ENCODE assay signal across 8 mouse cellular contexts in genomic region chr1:75458789-75459684, GRCm38 (mm10). TPM values are rescaled to one million over a fixed set of nuclear protein-coding genes. Genes with fewer than 3 reads are reported as not detected.
A peak's percentile ranks its signal among the peaks of the same experiment; 100 is the strongest.
DNase-seq lines count a peak whose midpoint lies in the region; ATAC-seq lines count a peak whose summit lies in the region.

No protein-coding gene starts in this region.

- peaks cover 90% of the 10 kb centered on the region for H3K27me3 ChIP-seq in embryonic facial prominence, embryonic 10.5 days (replicated peaks; ENCODE audit: low read depth, poor library complexity, severe bottlenecking)
- H3K27me3 ChIP-seq in heart, embryonic 16.5 days (ENCODE audit: control insufficient read depth, insufficient read depth, low read length), result peaks cover 33% of the 10 kb centered on the region
- H3K27me3 ChIP-seq in limb, embryonic 11.5 days (ENCODE audit: control insufficient read depth, insufficient read depth, low read length), result peaks cover 9% of the 10 kb centered on the region

- peaks cover 62% of the 10 kb centered on the region for H3K4me1 ChIP-seq in embryonic facial prominence, embryonic 10.5 days
- H3K4me1 ChIP-seq in heart, embryonic 16.5 days (ENCODE audit: control insufficient read depth, insufficient read depth, low read length), result peaks cover 15% of the 10 kb centered on the region
- peaks cover 37% of the 10 kb centered on the region for H3K4me1 ChIP-seq in limb, embryonic 11.5 days (ENCODE audit: control insufficient read depth, insufficient read depth, low read length)

- no peaks in the 10 kb centered on the region for H3K36me3 ChIP-seq in embryonic facial prominence, embryonic 10.5 days (replicated peaks)
- no peaks in the 10 kb centered on the region for H3K36me3 ChIP-seq in heart, embryonic 16.5 days (ENCODE audit: control insufficient read depth, insufficient read depth)
- H3K36me3 ChIP-seq in limb, embryonic 11.5 days (ENCODE audit: control insufficient read depth, insufficient read depth, low read length), result no peaks in the 10 kb centered on the region

- no peaks in the 10 kb centered on the region for H3K9me3 ChIP-seq in embryonic facial prominence, embryonic 10.5 days
- H3K9me3 ChIP-seq in heart, embryonic 16.5 days (replicated peaks; ENCODE audit: control insufficient read depth, low read length), result no peaks in the 10 kb centered on the region
- H3K9me3 ChIP-seq in limb, embryonic 11.5 days (ENCODE audit: control insufficient read depth, low read length), result no peaks in the 10 kb centered on the region

- DNase-seq in layer of hippocampus, adult 18-20 months (ENCODE audit: low spot score in 2 of 2), result peak; percentile 50 to 67
- DNase-seq in layer of hippocampus, adult 11-12 months (ENCODE audit: low spot score), result no peak
- DNase-seq in embryonic facial prominence, embryonic 10.5 days (ENCODE audit: low spot score), result no peak
- DNase-seq in limb, embryonic 11.5 days (ENCODE audit: low spot score), result no peak
- DNase-seq in right cerebral cortex, postnatal 10 days (ENCODE audit: low spot score in 2 of 2), result peak; percentile 78 to 81
- DNase-seq in thymus, postnatal 0 days (ENCODE audit: low spot score), result no peak
- no peak for DNase-seq in urinary bladder, postnatal 36 days (ENCODE audit: low spot score in 2 of 2)

- ATAC-seq in heart, embryonic 16.5 days (replicated peaks; ENCODE audit: extremely low read depth, insufficient read depth, low FRiP score), result no peak
- no peak for ATAC-seq in limb, embryonic 11.5 days (ENCODE audit: insufficient number of reproducible peaks, low FRiP score, low TSS enrichment, low read depth)

- H3K4me2 ChIP-seq in heart, embryonic 16.5 days (ENCODE audit: low read depth, low read length), result peak overlapping the region; percentile 70
- peak overlapping the region; percentile 63 for H3K4me2 ChIP-seq in limb, embryonic 11.5 days (ENCODE audit: low read depth, severe bottlenecking)

- 17% methylated on average over 23 of the region's 23 CpGs for WGBS in embryonic facial prominence, embryonic 10.5 days
- WGBS in heart, embryonic 16.5 days, result 14% methylated on average over 23 of the region's 23 CpGs
- WGBS in limb, embryonic 11.5 days, result 11% methylated on average over 23 of the region's 23 CpGs

- peak overlapping the region; percentile 71 for H3K9ac ChIP-seq in heart, embryonic 16.5 days (ENCODE audit: low read length)
- H3K9ac ChIP-seq in limb, embryonic 11.5 days (ENCODE audit: low read length), result peak overlapping the region; percentile 43

- H3K27ac ChIP-seq in embryonic facial prominence, embryonic 10.5 days (replicated peaks), result peak overlapping the region; percentile 86
- peak overlapping the region; percentile 39; the same call in 1 of the 2 replicates for H3K27ac ChIP-seq in heart, embryonic 16.5 days (ENCODE audit: low read length)
- no peak overlapping the region for H3K27ac ChIP-seq in limb, embryonic 11.5 days (replicated peaks; ENCODE audit: low read depth, low read length)

- H3K4me3 ChIP-seq in embryonic facial prominence, embryonic 10.5 days, result peak overlapping the region; percentile 51
- peak overlapping the region; percentile 48 for H3K4me3 ChIP-seq in heart, embryonic 16.5 days (ENCODE audit: low read length)
- peak overlapping the region; percentile 25 for H3K4me3 ChIP-seq in limb, embryonic 11.5 days (ENCODE audit: low read depth, low read length)

RNA-seq across cellular contexts. Expression of gene Asic4, which starts 8.8 kb away (rescaled TPM):
- 1 to 10 TPM; 7.3 to 8.1 TPM for total RNA-seq in layer of hippocampus, adult 18-20 months (2021)
- polyA plus RNA-seq in embryonic facial prominence, embryonic 10.5 days (2016; fragmentation: Nextera tagmentation; extraction: Ambion mirVana), result 2.1 and 2.4 TPM in 2 replicates
- 0.08 and 0.27 TPM in 2 replicates for polyA plus RNA-seq in heart, embryonic 16.5 days (2015; fragmentation: Nextera tagmentation; extraction: Ambion mirVana)
- 0.07 and 0.13 TPM in 2 replicates for polyA plus RNA-seq in limb, embryonic 11.5 days (2014; fragmentation: Nextera tagmentation; extraction: Ambion mirVana)
- polyA plus RNA-seq in thymus, postnatal 0 days (2015; fragmentation: Nextera tagmentation; extraction: Ambion mirVana), result not detected in 2 replicates

RNA-seq across cellular contexts. Expression of gene Chpf, which starts 20.1 kb away (rescaled TPM):
- total RNA-seq in layer of hippocampus, adult 18-20 months (2021), result 10 to 100 TPM; 90.3 to 91.5 TPM
- polyA plus RNA-seq in embryonic facial prominence, embryonic 10.5 days (2016; fragmentation: Nextera tagmentation; extraction: Ambion mirVana), result 25.3 and 27.0 TPM in 2 replicates
- 23.9 and 27.0 TPM in 2 replicates for polyA plus RNA-seq in heart, embryonic 16.5 days (2015; fragmentation: Nextera tagmentation; extraction: Ambion mirVana)
- polyA plus RNA-seq in limb, embryonic 11.5 days (2014; fragmentation: Nextera tagmentation; extraction: Ambion mirVana), result 14.2 and 16.1 TPM in 2 replicates
- 10.7 and 11.4 TPM in 2 replicates for polyA plus RNA-seq in thymus, postnatal 0 days (2015; fragmentation: Nextera tagmentation; extraction: Ambion mirVana)

RNA-seq across cellular contexts. Expression of gene Tmem198, which starts 20.3 kb away (rescaled TPM):
- 10 to 100 TPM; 68.6 to 70.6 TPM for total RNA-seq in layer of hippocampus, adult 18-20 months (2021)
- polyA plus RNA-seq in embryonic facial prominence, embryonic 10.5 days (2016; fragmentation: Nextera tagmentation; extraction: Ambion mirVana), result 3.3 and 3.5 TPM in 2 replicates
- polyA plus RNA-seq in heart, embryonic 16.5 days (2015; fragmentation: Nextera tagmentation; extraction: Ambion mirVana), result 0.60 and 0.69 TPM in 2 replicates
- 0.17 and 0.18 TPM in 2 replicates for polyA plus RNA-seq in limb, embryonic 11.5 days (2014; fragmentation: Nextera tagmentation; extraction: Ambion mirVana)
- 0.30 and 0.39 TPM in 2 replicates for polyA plus RNA-seq in thymus, postnatal 0 days (2015; fragmentation: Nextera tagmentation; extraction: Ambion mirVana)

RNA-seq across cellular contexts. Expression of gene Gmppa, which starts 23.3 kb away (rescaled TPM):
- total RNA-seq in layer of hippocampus, adult 18-20 months (2021), result 10 to 100 TPM; 66.4 to 69.1 TPM
- polyA plus RNA-seq in embryonic facial prominence, embryonic 10.5 days (2016; fragmentation: Nextera tagmentation; extraction: Ambion mirVana), result 57.1 and 61.3 TPM in 2 replicates
- 72.6 and 85.3 TPM in 2 replicates for polyA plus RNA-seq in heart, embryonic 16.5 days (2015; fragmentation: Nextera tagmentation; extraction: Ambion mirVana)
- polyA plus RNA-seq in limb, embryonic 11.5 days (2014; fragmentation: Nextera tagmentation; extraction: Ambion mirVana), result 44.9 and 49.9 TPM in 2 replicates
- 51.4 and 58.5 TPM in 2 replicates for polyA plus RNA-seq in thymus, postnatal 0 days (2015; fragmentation: Nextera tagmentation; extraction: Ambion mirVana)

RNA-seq across cellular contexts. Expression of gene Obsl1, which starts 47.2 kb away (rescaled TPM):
- 10 to 100 TPM; 18.3 to 19.2 TPM for total RNA-seq in layer of hippocampus, adult 18-20 months (2021)
- polyA plus RNA-seq in embryonic facial prominence, embryonic 10.5 days (2016; fragmentation: Nextera tagmentation; extraction: Ambion mirVana), result 57.9 and 63.0 TPM in 2 replicates
- polyA plus RNA-seq in heart, embryonic 16.5 days (2015; fragmentation: Nextera tagmentation; extraction: Ambion mirVana), result 83.9 and 94.2 TPM in 2 replicates
- polyA plus RNA-seq in limb, embryonic 11.5 days (2014; fragmentation: Nextera tagmentation; extraction: Ambion mirVana), result 67.4 and 72.5 TPM in 2 replicates
- polyA plus RNA-seq in thymus, postnatal 0 days (2015; fragmentation: Nextera tagmentation; extraction: Ambion mirVana), result 9.9 and 10.2 TPM in 2 replicates

Comparison
In these comparisons a context has a peak if more than half of its experiments do, and no peak if none do; other contexts are left out.
1. DNase-seq: peak in layer of hippocampus, adult 18-20 months (2 of 2) and right cerebral cortex, postnatal 10 days (2 of 2); none in layer of hippocampus, adult 11-12 months (single experiment), embryonic facial prominence, embryonic 10.5 days (single experiment), limb, embryonic 11.5 days (single experiment), thymus, postnatal 0 days (single experiment) and urinary bladder, postnatal 36 days (0 of 2).
2. Peak in every context shown above with its lines, with median percentiles within 50 percentile points of each other: H3K4me3 ChIP-seq.